Mouse (Mus musculus) frontal cortex, postnatal 36 days (tissue): ENCODE data around the gene Lsm2.

Experiments
- DNase-seq, 2 experiments: peaks; one replicate each; pipeline ENCODE4 v3.0.0; 2022; ENCODE audit warnings: low spot score in 2 of 2

Lsm2 gene

GRCm38 (mm10) chr17:35012430-35012829 lies 30.8 kb downstream of the Lsm2 start:
- no peak for DNase-seq

DNA sequence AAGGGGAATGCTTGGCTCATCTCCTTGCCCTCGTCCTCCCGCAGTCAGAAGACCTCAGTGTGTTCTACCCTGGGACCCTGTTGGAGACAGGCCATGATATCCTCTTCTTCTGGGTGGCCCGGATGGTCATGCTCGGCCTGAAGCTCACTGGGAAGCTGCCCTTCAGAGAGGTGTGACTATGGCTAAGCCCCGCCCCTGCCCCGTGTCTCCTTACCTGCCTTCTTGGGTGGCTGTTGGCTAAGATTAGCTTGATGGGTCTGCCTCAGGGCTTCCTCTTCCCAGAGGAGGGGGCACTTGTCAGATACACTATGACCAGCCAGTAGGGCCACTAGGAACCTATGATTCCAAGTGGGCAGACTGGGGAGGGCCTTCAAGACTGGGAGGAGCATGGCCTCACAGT lies 31.6 kb downstream of the Lsm2 start:
- DNase-seq: no peak

GRCm38 (mm10) chr17:35015296-35015695 lies 33.6 kb downstream of the Lsm2 start:
- no peak for DNase-seq

DNA sequence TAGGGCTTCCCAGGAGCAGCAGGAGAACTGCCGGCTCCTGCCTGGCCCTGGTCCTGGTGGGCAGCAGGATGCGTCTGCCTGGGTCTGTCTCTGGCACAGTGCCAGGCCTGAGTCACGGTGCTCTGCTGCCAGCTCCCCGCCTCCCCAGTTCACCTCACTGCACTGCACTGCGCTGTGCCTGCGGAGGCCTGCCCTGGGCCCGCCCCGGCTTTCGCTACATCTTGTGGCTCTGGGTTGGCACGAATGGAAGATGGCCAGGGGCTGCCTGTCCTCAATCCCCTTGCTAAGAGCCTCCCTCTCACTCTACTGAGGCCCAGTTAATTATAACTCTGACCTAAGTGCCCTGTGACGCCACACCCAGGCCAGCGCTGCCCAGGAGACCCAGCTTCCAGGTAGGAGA lies 34.7 kb downstream of the Lsm2 start, which contains the start of gene Vwa7:
Vwa7 (plus strand) TSS at position 204 of the 400 bp plus-strand sequence.
- DNase-seq: no peak

- DNase-seq: no peak
These were observed 35.4 kb downstream of the Lsm2 start for GRCm38 (mm10) chr17:35016791-35017705.

GRCm38 (mm10) chr17:35017706-35018030 lies 36.0 kb downstream of the Lsm2 start:
- DNase-seq: no peak

DNA sequence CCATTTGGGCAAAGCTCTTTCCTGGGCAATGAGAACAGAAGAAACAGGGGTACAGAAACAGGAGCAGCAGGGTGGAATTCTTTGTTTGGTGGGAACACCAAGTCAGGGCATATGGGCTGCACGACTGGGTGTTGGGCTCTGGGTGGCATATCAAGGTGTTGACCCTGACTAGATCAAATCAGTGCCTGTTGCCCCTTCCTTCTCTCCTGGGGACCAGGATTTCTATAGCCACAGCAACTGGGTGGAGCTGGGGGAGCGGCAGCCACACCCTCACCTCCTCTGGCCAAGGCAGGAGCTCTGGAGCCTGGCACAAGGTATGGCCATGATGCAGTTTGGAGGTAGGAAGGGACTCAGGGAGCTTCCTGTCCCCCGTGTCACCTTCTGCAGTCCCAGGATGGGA lies 36.5 kb downstream of the Lsm2 start:
- DNase-seq: no peak

DNA sequence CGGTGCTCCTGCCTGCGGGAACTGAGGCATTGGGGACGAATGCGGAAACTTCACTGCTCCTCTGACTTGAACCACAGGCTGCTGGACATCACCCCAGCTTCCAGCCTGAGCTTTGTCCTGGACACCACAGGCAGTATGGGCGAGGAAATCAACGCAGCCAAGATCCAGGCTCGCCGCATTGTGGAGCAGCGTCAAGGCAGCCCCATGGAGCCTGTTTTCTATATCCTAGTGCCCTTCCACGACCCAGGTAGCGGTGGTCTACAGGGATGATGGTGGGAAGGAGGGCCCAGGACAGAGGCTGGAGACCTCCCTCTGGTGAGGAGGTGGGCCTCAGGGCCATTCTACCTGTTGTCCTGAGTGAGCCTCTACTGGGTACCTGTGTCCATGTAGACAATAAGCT lies 38.2 kb downstream of the Lsm2 start:
- no peak for DNase-seq

- no peak for DNase-seq
These were observed 38.9 kb downstream of the Lsm2 start for GRCm38 (mm10) chr17:35020551-35020950.

- DNase-seq: peak; percentile 87 to 88
These were observed 39.6 kb downstream of the Lsm2 start for GRCm38 (mm10) chr17:35021163-35021808.

GRCm38 (mm10) chr17:35021842-35022477 lies 40.3 kb downstream of the Lsm2 start:
- no peak for DNase-seq

DNA sequence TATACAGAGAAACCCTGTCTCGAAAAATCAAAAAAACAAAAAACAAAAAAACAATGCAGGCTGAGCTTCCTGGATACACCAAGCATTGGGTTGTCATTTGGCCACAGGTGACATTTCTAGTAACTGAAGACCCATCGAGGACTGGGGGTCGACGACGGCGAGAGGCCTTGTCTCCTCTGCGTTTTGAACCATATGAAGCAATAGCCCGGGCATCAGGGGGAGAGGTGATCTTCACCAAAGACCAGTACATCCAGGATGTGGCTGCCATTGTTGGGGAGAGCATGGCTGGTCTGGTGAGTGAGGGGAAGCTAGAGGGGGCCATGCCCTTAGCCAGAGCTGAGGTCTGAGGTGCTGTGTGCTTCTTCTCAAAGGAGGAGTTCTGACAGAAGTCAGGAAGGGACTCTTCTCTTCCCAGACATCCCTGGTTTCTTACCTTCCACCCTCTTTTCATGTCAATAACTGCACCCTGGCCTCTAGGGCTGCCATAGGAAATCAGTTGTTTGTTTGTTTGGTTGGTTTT lies 40.9 kb downstream of the Lsm2 start:
- no peak for DNase-seq

- DNase-seq: no peak
These were observed 41.6 kb downstream of the Lsm2 start for GRCm38 (mm10) chr17:35023221-35023620.

GRCm38 (mm10) chr17:35023756-35024155 lies 42.1 kb downstream of the Lsm2 start:
- no peak for DNase-seq

- no peak for DNase-seq
These were observed 42.6 kb downstream of the Lsm2 start for GRCm38 (mm10) chr17:35024261-35024660.

- no peak for DNase-seq
These were observed 43.2 kb downstream of the Lsm2 start for GRCm38 (mm10) chr17:35024691-35025488.

- no peak for DNase-seq
These were observed 44.5 kb downstream of the Lsm2 start for GRCm38 (mm10) chr17:35026206-35026605.

GRCm38 (mm10) chr17:35027277-35028068 lies 45.8 kb downstream of the Lsm2 start, which contains the start of gene Sapcd1:
Gene Sapcd1, minus strand, starts transcription at chr17:35028016.
- no peak for DNase-seq

GRCm38 (mm10) chr17:35028315-35028714 lies 46.7 kb downstream of the Lsm2 start:
- DNase-seq: no peak

DNA sequence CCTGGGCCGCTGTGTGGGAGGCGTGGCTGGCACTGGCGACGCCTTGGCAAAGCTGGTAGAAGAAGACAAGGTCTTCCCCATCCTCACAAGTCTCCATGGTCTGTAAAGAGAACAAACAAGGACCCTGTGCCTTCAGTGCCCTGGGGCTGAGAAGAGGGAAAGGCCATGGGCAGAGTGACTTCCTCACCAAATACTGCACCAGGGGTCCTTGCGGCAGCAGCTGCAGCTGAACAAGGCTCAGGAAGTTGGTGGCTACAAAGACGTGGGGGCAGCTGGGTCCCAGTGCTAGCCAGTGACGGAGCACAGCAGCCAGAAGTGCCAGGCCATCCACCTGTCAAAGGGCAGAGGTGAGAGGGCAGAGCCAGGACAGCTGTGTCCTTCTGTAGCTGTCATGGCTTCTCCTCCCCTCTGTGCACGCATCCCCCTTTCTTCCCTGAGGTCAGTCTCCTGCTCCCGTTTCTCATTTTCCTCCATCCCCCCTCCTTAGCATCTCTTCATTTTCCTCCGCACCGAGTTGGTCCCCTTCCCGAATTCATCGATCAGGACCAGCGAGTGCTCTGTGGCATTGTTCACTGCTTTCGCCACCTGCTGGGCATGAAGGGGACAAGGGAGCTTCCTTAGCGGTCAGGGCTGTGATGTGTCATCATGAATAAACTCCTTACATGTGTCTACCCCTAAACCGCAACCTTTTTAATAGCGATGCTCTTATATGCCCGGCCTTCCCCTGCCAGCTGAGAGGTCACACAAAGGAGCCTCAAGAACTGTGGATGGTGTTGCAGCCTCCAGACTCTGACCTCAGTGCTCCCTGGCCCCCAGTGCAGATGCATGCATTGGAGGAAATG lies 48.2 kb downstream of the Lsm2 start:
- DNase-seq: no peak
